Mouse (Mus musculus): ENCODE results near the gene Unc93a.
"Not testable (repeated sequence)": the region's sequence is repeated elsewhere in the genome, so short reads cannot be mapped to it uniquely, and the experiment has no call there.

The Unc93a gene

GRCm38 (mm10) chr17:13131710-13132109 is at the start of gene Unc93a:
Unc93a (minus strand) TSS chr17:13131810.
- DNase-seq (ENCODE audit: low spot score in 2 of 2): not testable (repeated sequence)

- DNase-seq (ENCODE audit: low spot score in 2 of 2): not testable (repeated sequence)
Observed at GRCm38 (mm10) chr17:13180491-13180890, 48.9 kb upstream of the Unc93a start.

GRCm38 (mm10) chr17:13179021-13179420 is 47.4 kb upstream of the Unc93a start:
- not testable (repeated sequence) for DNase-seq (ENCODE audit: low spot score in 2 of 2)

GRCm38 (mm10) chr17:13177796-13178195 is 46.2 kb upstream of the Unc93a start:
- not testable (repeated sequence) for DNase-seq (ENCODE audit: low spot score in 2 of 2)

- not testable (repeated sequence) for DNase-seq (ENCODE audit: low spot score in 2 of 2)
Observed at GRCm38 (mm10) chr17:13175609-13176008, 44.0 kb upstream of the Unc93a start.

GRCm38 (mm10) chr17:13174029-13174428 is 42.4 kb upstream of the Unc93a start:
- not testable (repeated sequence) for DNase-seq (ENCODE audit: low spot score in 2 of 2)

- not testable (repeated sequence) for DNase-seq (ENCODE audit: low spot score in 2 of 2)
Observed at GRCm38 (mm10) chr17:13173578-13173977, 42.0 kb upstream of the Unc93a start.

- DNase-seq (ENCODE audit: low spot score in 2 of 2): not testable (repeated sequence)
Observed at GRCm38 (mm10) chr17:13146128-13146527, 14.5 kb upstream of the Unc93a start.

GRCm38 (mm10) chr17:13144580-13145215 is 13.1 kb upstream of the Unc93a start:
- DNase-seq (ENCODE audit: low spot score in 2 of 2): not testable (repeated sequence)

- not testable (repeated sequence) for DNase-seq (ENCODE audit: low spot score in 2 of 2)
Observed at GRCm38 (mm10) chr17:13142665-13143064, 11.1 kb upstream of the Unc93a start.

GRCm38 (mm10) chr17:13135356-13135755 is 3.7 kb upstream of the Unc93a start:
- DNase-seq (ENCODE audit: low spot score in 2 of 2): peak in 1 of 2 experiments; percentile 11

GRCm38 (mm10) chr17:13132352-13132751 is 742 bp upstream of the Unc93a start:
- not testable (repeated sequence) for DNase-seq (ENCODE audit: low spot score in 2 of 2)

GRCm38 (mm10) chr17:13129737-13130465 is 1.7 kb downstream of the Unc93a start:
- DNase-seq (ENCODE audit: low spot score in 2 of 2): not testable (repeated sequence)

GRCm38 (mm10) chr17:13129324-13129723 is 2.3 kb downstream of the Unc93a start:
- not testable (repeated sequence) for DNase-seq (ENCODE audit: low spot score in 2 of 2)

- not testable (repeated sequence) for DNase-seq (ENCODE audit: low spot score in 2 of 2)
Observed at GRCm38 (mm10) chr17:13124241-13124640, 7.4 kb downstream of the Unc93a start.

- not testable (repeated sequence) for DNase-seq (ENCODE audit: low spot score in 2 of 2)
Observed at GRCm38 (mm10) chr17:13123308-13124038, 8.1 kb downstream of the Unc93a start.

GRCm38 (mm10) chr17:13112504-13113291 is 18.9 kb downstream of the Unc93a start:
- DNase-seq (ENCODE audit: low spot score in 2 of 2): not testable (repeated sequence)

GRCm38 (mm10) chr17:13106563-13106962 is 25.0 kb downstream of the Unc93a start:
- peak in 1 of 2 experiments; percentile 36 for DNase-seq (ENCODE audit: low spot score in 2 of 2)

GRCm38 (mm10) chr17:13092960-13093359 is 38.6 kb downstream of the Unc93a start:
- DNase-seq (ENCODE audit: low spot score in 2 of 2): not testable (repeated sequence)

- DNase-seq (ENCODE audit: low spot score in 2 of 2): not testable (repeated sequence)
Observed at GRCm38 (mm10) chr17:13092100-13092764, 39.4 kb downstream of the Unc93a start.

GRCm38 (mm10) chr17:13091510-13091909 is 40.1 kb downstream of the Unc93a start:
- DNase-seq (ENCODE audit: low spot score in 2 of 2): not testable (repeated sequence)

Measured in left cerebral cortex, adult 9 months (tissue).